Mouse (Mus musculus) bone marrow, adult 2 months (tissue): ENCODE measurements around the gene Psmd6.

Experiments used
- CTCF ChIP-seq: fragments of 200-500 bp; IDR thresholded peaks from 2 replicates; pipeline ENCODE4 v1.5.1; 2011; ENCODE audit warnings: low read length, control low read depth; ENCODE audit not compliant: control insufficient read depth, insufficient read depth
- POLR2A ChIP-seq: fragments of 200-500 bp; IDR thresholded peaks from 2 replicates; pipeline ENCODE4 v1.6.1; 2011; ENCODE audit warnings: low read depth, mild to moderate bottlenecking, control low read depth, low read length, borderline replicate concordance; ENCODE audit not compliant: control insufficient read depth

DNA sequence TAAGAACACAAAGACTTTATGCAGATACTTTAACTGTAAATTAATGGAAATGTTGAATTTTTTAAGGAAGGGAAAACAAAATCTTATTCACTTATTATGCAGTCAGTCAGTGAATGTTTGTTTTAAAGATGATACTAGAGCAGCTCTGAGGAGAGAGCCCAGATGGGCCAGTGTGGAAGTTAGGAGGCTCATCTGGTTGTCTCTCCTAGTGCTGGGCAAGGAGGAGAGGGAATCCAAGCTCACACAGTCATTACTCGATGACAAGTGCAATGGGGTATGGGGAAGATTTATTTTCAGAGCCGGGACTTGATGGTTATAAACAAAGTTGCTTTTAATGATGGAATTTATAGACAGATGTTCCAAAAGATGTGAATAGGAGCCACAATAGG lies 15.9 kb downstream of the Psmd6 start:
- TF ChIP-seq POLR2A (no peak), CTCF (no peak)
